Comparison of ENCODE assay signal across 10 mouse cellular contexts in the genomic region with DNA sequence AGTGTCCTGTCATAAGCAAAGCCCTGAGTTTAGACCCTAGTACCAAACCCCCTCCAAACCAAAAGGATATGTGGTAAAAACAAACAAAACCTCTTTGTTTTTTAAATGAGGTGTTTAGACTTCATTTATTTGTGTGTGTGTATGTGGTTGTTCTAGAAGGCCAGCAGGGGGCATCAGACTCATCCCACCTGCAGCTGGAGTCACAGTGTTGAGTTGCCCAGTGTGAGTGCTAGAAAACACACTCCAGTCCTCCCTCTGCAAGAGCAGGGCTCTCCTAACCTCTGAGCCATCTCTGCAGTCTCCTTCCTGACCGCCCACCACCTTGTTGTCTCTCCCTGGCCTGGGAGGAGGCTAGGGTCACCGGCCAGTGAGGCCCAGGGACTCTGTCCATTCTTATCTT. TPM values are rescaled to one million over a fixed set of nuclear protein-coding genes. Genes with fewer than 3 reads are reported as not detected.
DNase-seq lines count a peak whose midpoint lies in the region; ATAC-seq and TF ChIP-seq lines count a peak whose summit lies in the region.
"Had no signal": no experiment of that assay in that cellular context is flagged by ENCODE, and none has a peak within 500 bp of the region (broad histone marks: within the 10 kb centered on the region; RNA-seq: fewer than 3 reads in every experiment).

No protein-coding gene starts in this region.

- 61% methylated on average over 2 of the region's 2 CpGs for WGBS in heart, embryonic 12.5 days
- WGBS in embryonic facial prominence, embryonic 14.5 days = 76% methylated on average over 2 of the region's 2 CpGs

- intact Hi-C loops in left cerebral cortex, postnatal 25 days (cut with DNase I) = no loop called here

- 0 out of 2 replicates have a peak, but pooled peaks have one; percentile 26 for ATAC-seq in heart, embryonic 12.5 days (ENCODE audit: insufficient number of reproducible peaks, low FRiP score)
- no peak for ATAC-seq in embryonic facial prominence, embryonic 14.5 days (ENCODE audit: low read depth)

- TF ChIP-seq EP300 in CH12.LX (IDR thresholded peaks at IDR 0.05; ENCODE audit: low read length) = no peak

- in situ Hi-C loops in CH12.LX (cut with MboI; ENCODE audit: low pct_ligation_motif_present, low pct_unique_long_range_greater_than_20kb, low sequenced_read_pairs) = loop anchor here (5.0 kb wide), 1 partner anchor 57 kb away; no protein-coding TSS in a partner anchor

- peak; percentile 58 for TF ChIP-seq RAD21 in CH12.LX (IDR thresholded peaks at IDR 0.05; ENCODE audit: low read depth, low read length)

- TF ChIP-seq POLR2A in CH12.LX (IDR thresholded peaks at IDR 0.05; ENCODE audit: low read depth, low read length) = no peak

- DNase-seq in heart, adult 11 months = no peak
- DNase-seq in CH12.LX (ENCODE audit: extremely low read depth) = peak; percentile 71
- peak; percentile 13 for DNase-seq in embryonic facial prominence, embryonic 14.5 days (ENCODE audit: low spot score)
- peak; percentile 24 for DNase-seq in mesoderm, embryonic 11.5 days (ENCODE audit: low read depth, low spot score)
- no peak for DNase-seq in frontal cortex, adult 2 months (ENCODE audit: extremely low spot score in 1 of 2, low spot score in 1 of 2)
- no peak for DNase-seq in natural killer cell, adult 2 months (ENCODE audit: low spot score in 2 of 2)
- DNase-seq in left cerebral cortex, postnatal 25 days (ENCODE audit: low spot score in 2 of 2) = no peak
- DNase-seq: right cerebral cortex, postnatal 14 days had no signal

- H3K4me1 ChIP-seq in heart, embryonic 12.5 days (replicated peaks) = no peaks in the 10 kb centered on the region
- peaks cover 0 to 3% of the 10 kb centered on the region in 2 experiments; a peak in 1 of 4 replicates for H3K4me1 ChIP-seq in CH12.LX (ENCODE audit: control insufficient read depth in 1 of 2, insufficient read depth in 2 of 2)
- no peaks in the 10 kb centered on the region for H3K4me1 ChIP-seq in embryonic facial prominence, embryonic 14.5 days (ENCODE audit: control insufficient read depth, insufficient read depth, low read length)

- no peak overlapping the region for H3K9ac ChIP-seq in heart, embryonic 12.5 days
- H3K9ac ChIP-seq in CH12.LX (ENCODE audit: insufficient read depth, low read depth) = no peak overlapping the region
- H3K9ac ChIP-seq in embryonic facial prominence, embryonic 14.5 days (ENCODE audit: low read depth, low read length) = no peak overlapping the region
- H3K9ac ChIP-seq: limb, embryonic 12.5 days had no signal

- dilution Hi-C loops in CH12.LX (cut with MboI; ENCODE audit: extremely low pct_ligation_motif_present, extremely low pct_unique_long_range_greater_than_20kb, low sequenced_read_pairs) = no loop called here

- peak; percentile 67 to 77; a peak in 3 of 4 replicates for TF ChIP-seq CTCF in CH12.LX (conservative IDR thresholded peaks at IDR 0.05 in 1 of 2, IDR thresholded peaks at IDR 0.05 in 1 of 2; ENCODE audit: low read depth in 2 of 2, low read length in 2 of 2)

- H3K4me3 ChIP-seq in heart, embryonic 12.5 days = no peak overlapping the region
- no peak overlapping the region for H3K4me3 ChIP-seq in CH12.LX (replicated peaks in 1 of 3; ENCODE audit: low read depth in 2 of 3, low read length in 2 of 3, poor library complexity in 1 of 3)
- no peak overlapping the region for H3K4me3 ChIP-seq in embryonic facial prominence, embryonic 14.5 days (ENCODE audit: low read depth, low read length)
- H3K4me3 ChIP-seq: limb, embryonic 12.5 days had no signal

- no peaks in the 10 kb centered on the region for H3K79me2 ChIP-seq in CH12.LX (replicated peaks; ENCODE audit: control insufficient read depth, extremely low read depth, insufficient read depth, poor library complexity, severe bottlenecking)

- no peak overlapping the region for H3K27ac ChIP-seq in heart, embryonic 12.5 days (ENCODE audit: poor library complexity, severe bottlenecking)
- H3K27ac ChIP-seq in CH12.LX (ENCODE audit: insufficient read depth, low read depth) = no peak overlapping the region
- no peak overlapping the region for H3K27ac ChIP-seq in embryonic facial prominence, embryonic 14.5 days (replicated peaks; ENCODE audit: low read depth, low read length)
- H3K27ac ChIP-seq: limb, embryonic 12.5 days had no signal

- H3K4me2 ChIP-seq in heart, embryonic 12.5 days = no peak overlapping the region
- no peak overlapping the region for H3K4me2 ChIP-seq in CH12.LX (ENCODE audit: insufficient read depth, low read depth, poor library complexity, severe bottlenecking)
- no peak overlapping the region for H3K4me2 ChIP-seq in embryonic facial prominence, embryonic 14.5 days (ENCODE audit: low read depth, low read length)
- H3K4me2 ChIP-seq: limb, embryonic 12.5 days had no signal

- 0 out of 2 replicates have a peak, but pooled peaks cover 6% of the 10 kb centered on the region for H3K9me3 ChIP-seq in heart, embryonic 12.5 days (replicated peaks)
- H3K9me3 ChIP-seq in CH12.LX (replicated peaks; ENCODE audit: low read length) = no peaks in the 10 kb centered on the region
- H3K9me3 ChIP-seq in embryonic facial prominence, embryonic 14.5 days (ENCODE audit: control insufficient read depth, low read length) = no peaks in the 10 kb centered on the region

- peaks cover 17% of the 10 kb centered on the region for H3K27me3 ChIP-seq in heart, embryonic 12.5 days (replicated peaks)
- H3K27me3 ChIP-seq in CH12.LX (replicated peaks) = peaks cover 7% of the 10 kb centered on the region
- H3K27me3 ChIP-seq in embryonic facial prominence, embryonic 14.5 days (replicated peaks; ENCODE audit: control insufficient read depth, insufficient read depth, low read length) = no peaks in the 10 kb centered on the region

- H3K36me3 ChIP-seq in heart, embryonic 12.5 days = peaks cover 49% of the 10 kb centered on the region
- peaks cover 27 to 47% of the 10 kb centered on the region in 2 experiments for H3K36me3 ChIP-seq in CH12.LX (replicated peaks in 1 of 2; ENCODE audit: control insufficient read depth in 1 of 2, insufficient read depth in 1 of 2, low read length in 1 of 2)
- peaks cover 40% of the 10 kb centered on the region for H3K36me3 ChIP-seq in embryonic facial prominence, embryonic 14.5 days (ENCODE audit: control insufficient read depth, insufficient read depth, low read length)

TF ChIP-seq in CH12.LX, 34 proteins besides CTCF, POLR2A, EP300 and RAD21:
- TF ChIP-seq GABPA (IDR thresholded peaks at IDR 0.05; ENCODE audit: insufficient replicate concordance, low read depth, low read length) = no peak
- peak; percentile 78 for TF ChIP-seq SMC3 (IDR thresholded peaks at IDR 0.05; ENCODE audit: low read depth, low read length)

RNA-seq across cellular contexts. Expression of gene Kcnh3, which starts 9.7 kb away (rescaled TPM):
- 0.10 and 0.24 TPM in 2 replicates for polyA plus RNA-seq in heart, embryonic 12.5 days (2016; fragmentation: Nextera tagmentation; extraction: Ambion mirVana)
- not detected in 2 replicates for total RNA-seq in CH12.LX (2012; rRNA removed)
- total RNA-seq in CH12.LX (2014; rRNA removed) = not detected in 2 replicates
- not detected in 2 replicates for polyA plus RNA-seq in CH12.LX (2012; ENCODE audit: insufficient read length, low read depth)
- polyA plus RNA-seq in embryonic facial prominence, embryonic 14.5 days (2014; fragmentation: Nextera tagmentation; extraction: Ambion mirVana) = 1.5 TPM in 2 replicates
- 166 and 196 TPM in 2 replicates for polyA plus RNA-seq in frontal cortex, adult 2 months (2012; rRNA removed)
- 100 to 1,000 TPM; 171 to 172 TPM for total RNA-seq in left cerebral cortex, postnatal 25 days (2021)

RNA-seq across cellular contexts. Expression of gene Mcrs1, which starts 36.8 kb away (rescaled TPM):
- polyA plus RNA-seq in heart, embryonic 12.5 days (2016; fragmentation: Nextera tagmentation; extraction: Ambion mirVana) = 143 and 152 TPM in 2 replicates
- 83.7 and 85.1 TPM in 2 replicates for total RNA-seq in CH12.LX (2012; rRNA removed)
- 94.5 and 105 TPM in 2 replicates for total RNA-seq in CH12.LX (2014; rRNA removed)
- polyA plus RNA-seq in CH12.LX (2012; ENCODE audit: insufficient read length, low read depth) = 73.4 and 75.9 TPM in 2 replicates
- 115 and 130 TPM in 2 replicates for polyA plus RNA-seq in embryonic facial prominence, embryonic 14.5 days (2014; fragmentation: Nextera tagmentation; extraction: Ambion mirVana)
- polyA plus RNA-seq in frontal cortex, adult 2 months (2012; rRNA removed) = 121 and 122 TPM in 2 replicates
- 10 to 100 TPM; 80.1 to 81.0 TPM for total RNA-seq in left cerebral cortex, postnatal 25 days (2021)

Comparison
In these comparisons a context has a peak if more than half of its experiments do, and no peak if none do; other contexts are left out.
1. DNase-seq: peak in CH12.LX (single experiment), embryonic facial prominence, embryonic 14.5 days (single experiment) and mesoderm, embryonic 11.5 days (single experiment); none in heart, adult 11 months (single experiment), frontal cortex, adult 2 months (0 of 2), natural killer cell, adult 2 months (0 of 2) and left cerebral cortex, postnatal 25 days (0 of 2).
2. RNA of gene Kcnh3, which starts 9.7 kb away (polyA plus RNA-seq): 166 to 196 TPM in frontal cortex, adult 2 months; 1.5 TPM in embryonic facial prominence, embryonic 14.5 days, 0.10 to 0.24 TPM in heart, embryonic 12.5 days and not detected in CH12.LX; every median in the first group is over 10 times any median in the second.